Mouse (Mus musculus) urinary bladder, postnatal 4 days (tissue): ENCODE results near the gene Srgap3.

Experiments used
- DNase-seq, 2 experiments: peaks; one replicate each; pipeline ENCODE4 v3.0.0; 2021 to 2022; ENCODE audit warnings: low spot score in 2 of 2

Gene Srgap3

DNA sequence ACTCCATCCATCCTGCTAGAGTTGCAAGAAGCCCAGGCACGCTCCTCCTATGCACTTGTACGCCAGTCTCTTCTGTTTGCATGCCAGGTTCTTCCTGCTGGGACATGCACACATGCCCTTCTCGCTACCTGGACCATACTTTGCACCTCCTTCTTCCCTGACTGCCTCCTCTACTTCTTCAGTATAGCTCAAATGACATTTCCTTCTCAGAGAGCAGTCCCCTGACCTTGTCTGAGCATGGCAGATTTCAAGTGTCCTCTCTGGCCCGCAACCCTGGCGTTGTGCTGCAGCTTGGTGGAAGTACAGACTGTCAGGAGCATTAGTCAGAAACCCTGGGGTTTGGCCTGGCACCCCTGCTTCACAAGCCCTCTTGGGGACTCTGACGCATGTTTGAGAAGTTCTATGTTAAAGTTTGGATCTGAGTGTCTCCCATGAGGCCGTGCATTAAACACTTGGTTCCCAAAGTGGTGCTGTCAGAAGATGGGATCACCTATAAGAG lies 128.6 kb downstream of the Srgap3 start:
- DNase-seq = no peak

- no peak for DNase-seq
These were observed 131.5 kb downstream of the Srgap3 start for GRCm38 (mm10) chr6:112815604-112816003.

DNA sequence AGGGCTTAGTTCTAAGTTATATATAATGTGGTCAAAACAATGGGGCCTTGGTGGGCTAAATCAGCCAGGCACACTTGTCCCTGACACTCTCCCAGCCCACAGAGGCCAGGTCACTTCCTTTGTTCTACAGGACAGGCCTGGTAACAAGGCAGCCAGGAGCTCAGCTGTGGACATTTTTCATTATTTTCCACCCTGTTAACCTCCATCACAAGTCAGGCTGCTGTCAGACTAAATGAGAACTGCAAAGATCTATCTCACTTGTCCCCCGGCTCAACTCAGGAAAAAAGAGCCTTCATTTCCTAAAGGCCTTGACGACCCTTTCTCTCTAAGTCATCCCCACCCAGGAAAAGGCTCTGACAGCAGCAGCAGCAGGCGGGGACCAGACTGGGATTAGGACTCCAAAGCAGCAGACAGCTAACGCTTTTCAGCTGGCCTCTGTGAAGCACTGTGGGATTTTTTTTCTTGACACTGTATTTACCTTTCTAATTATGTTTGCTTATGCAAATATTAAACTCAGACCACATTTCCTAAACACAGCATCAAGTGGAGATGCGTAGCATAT lies 132.5 kb downstream of the Srgap3 start:
- no peak for DNase-seq

- no peak for DNase-seq
These were observed 134.2 kb downstream of the Srgap3 start for GRCm38 (mm10) chr6:112812884-112813283.

GRCm38 (mm10) chr6:112810521-112810830 lies 136.6 kb downstream of the Srgap3 start:
- DNase-seq = no peak

DNA sequence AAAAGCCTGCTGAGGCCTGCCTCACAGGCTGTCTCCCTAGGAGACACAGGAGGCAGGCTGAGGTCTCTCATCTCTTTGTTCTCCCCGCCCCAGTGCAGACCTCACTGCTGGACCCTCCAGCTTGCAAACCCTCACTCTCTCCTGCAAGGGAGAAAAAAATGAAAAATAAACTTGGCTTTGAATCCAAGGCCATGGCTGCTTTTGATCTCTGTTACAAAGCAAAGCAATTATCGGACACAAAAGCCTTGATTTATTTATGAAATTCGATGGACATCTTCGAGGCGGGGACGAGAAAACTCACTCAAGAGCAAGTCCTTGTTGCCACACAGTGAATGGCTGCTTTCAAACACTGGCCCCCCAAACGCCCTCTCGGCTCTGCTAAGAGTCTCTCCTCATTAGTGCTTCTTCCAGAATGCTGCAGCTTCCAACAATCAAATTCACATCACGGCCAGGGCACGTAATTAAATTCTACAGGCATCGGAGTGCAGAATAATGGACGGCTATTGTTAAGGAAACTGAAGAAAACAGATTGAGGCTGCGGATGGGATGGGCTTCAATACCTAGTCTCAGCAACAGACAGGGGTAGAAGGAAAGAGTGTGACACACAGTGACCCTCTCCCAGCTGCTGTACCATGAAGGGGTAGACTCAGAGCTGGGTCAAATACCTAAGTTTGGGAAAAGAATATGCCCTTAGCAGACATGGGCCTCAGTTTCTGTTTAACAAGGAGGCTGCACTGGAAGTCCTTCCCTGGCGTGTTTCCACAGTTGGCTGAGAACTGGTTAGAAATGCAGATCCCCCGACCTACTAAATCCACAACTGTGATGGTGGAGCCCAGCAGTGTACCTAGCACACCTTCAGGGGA lies 137.2 kb downstream of the Srgap3 start:
- no peak for DNase-seq

DNA sequence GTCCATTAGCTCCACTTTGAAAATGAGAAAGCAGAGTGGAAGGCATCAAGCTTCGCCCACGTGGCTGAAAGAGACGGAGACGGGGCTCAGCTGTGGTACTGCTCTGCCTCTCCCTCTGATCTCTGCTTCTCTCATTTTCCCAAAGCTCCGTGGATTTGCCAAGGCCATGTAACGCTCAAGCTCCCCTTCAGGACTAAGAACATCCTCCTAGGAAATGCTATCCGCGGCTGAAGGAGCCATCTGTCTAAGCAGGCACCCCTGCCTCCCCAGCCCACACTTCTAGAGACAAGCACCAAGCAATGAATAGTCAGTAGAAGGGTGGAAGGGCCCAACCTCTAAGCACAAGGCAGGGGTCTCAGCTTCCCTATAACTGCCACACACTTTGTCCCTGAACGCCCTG lies 138.3 kb downstream of the Srgap3 start:
- no peak for DNase-seq

DNA sequence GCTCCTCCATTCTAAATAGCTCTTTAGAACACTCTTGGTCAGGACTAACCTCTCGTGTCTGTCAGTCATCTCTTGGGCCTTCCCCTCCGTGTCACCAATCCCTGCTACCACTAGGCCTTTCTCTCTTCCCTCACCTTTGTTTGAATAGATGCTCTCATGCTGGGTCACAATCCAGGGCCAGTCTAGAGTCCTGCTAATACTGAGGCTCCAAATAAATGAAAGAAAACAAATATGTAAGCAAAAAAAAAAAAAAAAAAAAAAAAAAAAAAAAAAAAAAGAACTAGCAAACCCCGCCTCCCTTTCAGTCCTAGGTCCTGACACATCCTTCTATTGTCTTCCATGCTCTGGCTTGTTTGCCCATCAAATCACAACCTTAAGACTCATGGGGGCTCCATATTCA lies 145.1 kb downstream of the Srgap3 start:
- no peak for DNase-seq

GRCm38 (mm10) chr6:112798378-112798777 lies 148.7 kb downstream of the Srgap3 start:
- no peak for DNase-seq

DNA sequence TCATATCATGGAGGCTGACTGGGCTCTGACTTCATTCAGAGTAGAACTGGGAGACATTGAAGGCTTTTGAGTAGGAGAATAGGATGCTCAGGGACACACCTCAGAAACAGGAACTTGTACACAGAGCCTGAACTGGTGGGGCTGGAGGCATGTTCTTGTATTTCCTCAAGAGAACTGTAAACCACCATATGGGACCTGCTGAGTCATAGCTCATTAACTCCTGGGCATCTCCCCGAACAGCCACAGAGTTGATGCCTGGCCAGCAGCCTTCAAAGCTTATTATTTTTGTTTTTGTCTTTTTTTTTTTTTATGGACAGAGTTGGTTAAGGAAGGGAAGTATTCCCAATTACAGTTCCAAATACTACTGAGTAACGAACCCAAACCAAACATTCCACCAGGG lies 150.5 kb downstream of the Srgap3 start:
- DNase-seq = no peak

DNA sequence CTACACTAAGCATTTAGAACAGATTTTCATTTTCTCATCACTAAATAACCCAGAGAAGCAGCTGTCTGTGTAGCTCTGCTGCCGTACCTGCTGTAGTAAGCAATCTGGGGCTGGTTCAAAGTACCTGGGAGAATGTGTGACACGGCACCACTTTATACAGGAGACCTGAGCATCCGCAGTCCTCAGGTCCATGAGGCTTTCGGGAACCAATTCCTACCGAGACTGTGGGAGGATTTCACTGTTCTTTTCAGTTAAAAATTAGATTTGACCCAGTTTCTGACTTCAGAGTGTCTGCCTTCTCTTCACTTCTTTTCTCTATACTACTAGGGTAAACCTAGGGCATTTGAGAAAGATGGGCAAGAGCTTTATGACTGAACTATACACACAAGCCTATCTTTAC lies 153.2 kb downstream of the Srgap3 start:
- DNase-seq = no peak

DNA sequence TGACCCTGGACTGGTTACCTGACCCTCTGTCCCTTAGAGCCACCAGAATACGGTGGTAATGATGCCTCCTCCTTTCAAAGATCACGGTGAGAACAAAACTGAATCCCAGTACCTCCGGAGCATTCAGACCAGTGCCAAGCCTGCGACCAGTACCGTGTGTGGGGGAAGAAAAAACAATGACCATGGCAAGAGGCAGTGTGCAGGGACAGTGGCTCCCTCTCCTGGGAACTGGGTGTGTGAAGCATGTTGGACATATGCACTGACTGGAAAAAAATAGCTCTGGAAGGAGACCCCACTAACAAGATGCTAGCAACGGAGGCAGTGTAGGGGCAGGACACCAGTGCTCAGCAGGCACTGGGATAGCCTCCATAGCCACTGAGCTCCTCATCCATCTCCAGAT lies 157.2 kb downstream of the Srgap3 start:
- DNase-seq = no peak

- DNase-seq = no peak
These were observed 158.4 kb downstream of the Srgap3 start for GRCm38 (mm10) chr6:112788617-112789016.

DNA sequence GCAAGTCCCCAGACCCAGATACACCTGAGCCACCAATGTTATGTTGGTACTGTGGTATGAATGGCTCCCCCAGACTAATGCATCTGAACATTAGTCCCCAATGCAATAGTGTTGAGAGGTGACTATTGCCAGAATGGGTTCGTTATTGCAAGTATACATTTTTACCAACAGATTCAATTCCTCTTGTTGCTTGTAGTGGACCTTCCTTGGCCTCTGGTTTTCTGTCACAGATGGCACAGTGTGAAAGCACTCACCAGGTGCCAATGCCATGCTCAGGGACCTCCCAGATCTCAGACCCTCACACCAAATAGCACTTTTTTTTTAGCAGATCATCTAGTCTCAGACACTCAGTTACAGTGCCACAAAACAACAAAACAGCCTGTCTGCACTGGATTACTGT lies 158.9 kb downstream of the Srgap3 start:
- no peak for DNase-seq

DNA sequence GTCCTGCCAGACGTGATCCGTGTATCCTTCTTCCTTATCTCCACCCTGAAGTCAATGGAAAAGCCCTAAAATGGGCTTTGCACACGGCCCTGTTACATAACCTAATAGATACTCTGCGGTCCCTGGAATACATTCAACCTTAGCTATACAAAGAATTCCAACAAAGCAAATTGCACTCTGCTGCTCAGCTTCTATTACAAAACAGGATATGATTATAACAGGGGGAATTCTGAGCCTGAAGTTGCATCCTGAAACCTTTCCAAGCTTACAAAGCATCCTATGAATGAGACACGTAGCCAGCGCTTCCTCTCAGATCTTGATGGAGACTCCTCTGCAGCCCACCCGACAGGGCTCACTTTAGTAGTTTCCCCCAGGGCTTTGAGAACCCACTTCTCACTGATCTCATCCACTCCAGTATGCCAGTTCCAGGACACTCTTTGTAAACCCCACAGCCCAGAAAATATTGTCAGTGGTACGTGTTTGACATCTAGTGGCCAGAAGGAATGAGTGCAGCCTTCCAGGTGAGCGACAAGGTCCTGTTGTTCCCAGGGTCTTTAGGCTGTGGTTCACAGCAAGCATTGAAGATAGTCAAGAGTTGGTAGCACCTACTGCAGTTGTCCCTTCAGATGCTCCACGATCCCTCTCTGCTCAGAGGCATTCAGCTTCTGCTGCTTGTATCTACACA lies 165.5 kb downstream of the Srgap3 start:
- no peak for DNase-seq

DNA sequence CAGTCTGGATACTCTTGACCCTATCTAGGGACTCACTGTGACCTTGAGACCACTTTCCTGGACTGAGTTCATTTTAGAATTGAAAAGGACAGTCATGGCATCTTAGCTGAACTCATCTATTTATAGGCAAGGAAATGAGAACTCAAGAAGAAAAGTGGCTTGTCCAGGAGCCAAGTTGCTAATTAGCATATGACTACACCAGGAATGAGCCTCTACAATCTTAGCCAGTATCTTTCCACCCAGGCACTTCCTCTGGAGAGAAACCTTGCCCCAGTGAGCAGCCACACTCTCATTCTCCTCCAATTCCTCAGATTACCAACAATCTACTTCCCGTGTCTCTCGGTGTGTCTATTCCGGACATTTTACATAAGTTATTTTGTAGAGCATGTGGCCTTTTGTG lies 168.9 kb downstream of the Srgap3 start:
- no peak for DNase-seq

GRCm38 (mm10) chr6:112776718-112777117 lies 170.3 kb downstream of the Srgap3 start:
- DNase-seq = no peak

- DNase-seq = no peak
These were observed 173.3 kb downstream of the Srgap3 start for GRCm38 (mm10) chr6:112773754-112774153.

DNA sequence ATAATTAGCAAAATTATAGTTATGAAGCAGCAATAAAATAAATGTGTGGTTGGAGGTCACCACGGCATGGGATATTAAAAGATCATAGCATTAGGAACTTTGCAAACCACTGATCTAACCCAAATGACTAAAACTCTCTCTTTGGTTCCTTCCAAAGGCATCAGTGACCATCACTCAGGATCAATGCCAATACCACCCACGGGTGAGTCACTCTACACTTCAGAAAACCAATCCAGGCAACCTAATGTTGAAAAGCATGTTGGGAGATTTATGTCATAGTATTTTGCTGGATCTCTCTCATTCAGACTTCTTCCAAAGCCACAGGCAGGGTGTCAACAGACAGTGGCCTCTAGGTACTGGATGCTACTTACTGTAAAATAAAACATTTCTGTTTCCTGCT lies 176.1 kb downstream of the Srgap3 start:
- no peak for DNase-seq

DNA sequence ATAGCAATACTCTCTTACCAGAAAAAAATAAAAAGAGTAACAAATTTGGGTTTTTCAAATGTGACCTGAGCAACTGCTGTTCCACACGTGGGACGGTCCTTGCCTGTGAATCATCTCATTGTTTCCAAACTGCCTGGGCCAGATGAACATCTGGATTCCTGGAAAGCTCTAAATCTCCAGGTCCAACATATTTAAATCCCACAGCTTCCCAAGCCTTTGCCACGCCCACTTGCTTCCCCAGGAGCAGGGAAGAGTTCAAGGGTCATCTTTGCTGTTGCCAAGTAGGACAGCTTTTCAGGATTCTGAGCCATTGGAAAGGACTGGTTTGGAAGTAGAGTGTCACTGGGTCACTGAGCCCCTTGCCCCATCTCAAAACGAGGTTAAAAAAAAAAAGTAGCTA lies 188.5 kb downstream of the Srgap3 start:
- no peak for DNase-seq

GRCm38 (mm10) chr6:112756866-112757265 lies 190.2 kb downstream of the Srgap3 start:
- no peak for DNase-seq

- no peak for DNase-seq
These were observed 192.1 kb downstream of the Srgap3 start for GRCm38 (mm10) chr6:112754994-112755393.

DNA sequence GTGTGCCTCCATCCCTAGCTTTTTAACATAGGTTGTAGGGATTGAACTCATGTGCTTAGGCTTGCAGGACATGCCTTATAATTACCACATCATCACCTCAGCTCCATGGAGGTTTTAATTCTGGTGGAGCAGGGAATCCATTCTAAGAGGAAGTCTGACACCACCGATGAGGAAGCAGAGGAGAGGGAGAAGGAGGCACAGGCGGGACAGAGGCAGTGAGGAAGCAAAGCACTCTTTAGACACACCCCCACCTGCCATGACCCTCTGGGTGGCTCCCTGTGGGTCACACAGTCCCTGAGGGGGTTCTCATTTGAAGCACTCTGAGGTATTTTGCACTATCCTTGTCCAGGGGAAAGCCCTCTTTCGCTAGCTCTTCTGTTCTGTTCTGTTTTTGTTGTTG lies 194.5 kb downstream of the Srgap3 start:
- no peak for DNase-seq
